9 mouse cellular contexts compared by ENCODE assay signal in genomic region chr2:181677096-181677754, GRCm38 (mm10). TPM values are rescaled to one million over a fixed set of nuclear protein-coding genes. Genes with fewer than 3 reads are reported as not detected.
DNase-seq lines count a peak whose midpoint lies in the region; ATAC-seq and TF ChIP-seq lines count a peak whose summit lies in the region.
"Had no signal": no experiment of that assay in that cellular context is flagged by ENCODE, and none has a peak within 500 bp of the region (broad histone marks: within the 10 kb centered on the region; RNA-seq: fewer than 3 reads in every experiment).

No protein-coding gene starts in this region.

- peak; percentile 60 for TF ChIP-seq CTCF in heart, adult 2 months (IDR thresholded peaks at IDR 0.05)

- H3K4me3 ChIP-seq in heart, adult 2 months: peak overlapping the region; percentile 5; the same call in 1 of the 2 replicates
- H3K4me3 ChIP-seq in kidney, embryonic 15.5 days (replicated peaks): no peak overlapping the region
- no peak overlapping the region for H3K4me3 ChIP-seq in neural tube, embryonic 15.5 days (replicated peaks)

- H3K4me2 ChIP-seq in kidney, embryonic 15.5 days: no peak overlapping the region
- no peak overlapping the region for H3K4me2 ChIP-seq in neural tube, embryonic 15.5 days

- H3K4me1 ChIP-seq in heart, adult 2 months (ENCODE audit: control insufficient read depth, insufficient read depth, low read length): peaks cover 21% of the 10 kb centered on the region
- H3K4me1 ChIP-seq in kidney, embryonic 15.5 days: peaks cover 43% of the 10 kb centered on the region
- peaks cover 38% of the 10 kb centered on the region for H3K4me1 ChIP-seq in neural tube, embryonic 15.5 days

- no peaks in the 10 kb centered on the region for H3K79me2 ChIP-seq in heart, adult 2 months (replicated peaks; ENCODE audit: control insufficient read depth, insufficient read depth, low read length)

- no peaks in the 10 kb centered on the region for H3K9me3 ChIP-seq in kidney, embryonic 15.5 days (replicated peaks)
- no peaks in the 10 kb centered on the region for H3K9me3 ChIP-seq in neural tube, embryonic 15.5 days (replicated peaks)

- DNase-seq in ovary, postnatal 36 days (ENCODE audit: low spot score): peak; percentile 35
- DNase-seq in ovary, adult 18-20 months (ENCODE audit: low spot score): no peak
- DNase-seq in heart, adult 2 months: peak; percentile 69 to 81
- no peak for DNase-seq in layer of hippocampus, adult 8-10 months (ENCODE audit: low spot score in 2 of 2)
- no peak for DNase-seq in right cerebral cortex, adult 18-20 months
- no peak for DNase-seq in cerebellum, adult 9-10 months

- H3K9ac ChIP-seq in heart, adult 2 months (ENCODE audit: low read depth, low read length): peak overlapping the region; percentile 33; the same call in 1 of the 2 replicates
- no peak overlapping the region for H3K9ac ChIP-seq in kidney, embryonic 15.5 days
- H3K9ac ChIP-seq in neural tube, embryonic 15.5 days (replicated peaks): no peak overlapping the region

- intact Hi-C loops in heart, adult 2 months (cut with DNase I): loop anchor here (10.0 kb wide), 1 partner anchor 402 kb away; no protein-coding TSS in a partner anchor

- H3K27ac ChIP-seq in heart, adult 2 months: peak overlapping the region; percentile 82
- H3K27ac ChIP-seq in kidney, embryonic 15.5 days: peak overlapping the region; percentile 77
- peak overlapping the region; percentile 64 for H3K27ac ChIP-seq in neural tube, embryonic 15.5 days (replicated peaks)

- ATAC-seq in kidney, embryonic 15.5 days (replicated peaks; ENCODE audit: low FRiP score): no peak
- no peak for ATAC-seq in neural tube, embryonic 15.5 days (ENCODE audit: low FRiP score)

- WGBS in heart, adult 2 months: 39% methylated on average over 5 of the region's 5 CpGs
- 65% methylated on average over 5 of the region's 5 CpGs for WGBS in kidney, embryonic 15.5 days
- WGBS in neural tube, embryonic 15.5 days: 54% methylated on average over 5 of the region's 5 CpGs

- H3K27me3 ChIP-seq in heart, adult 2 months (ENCODE audit: control insufficient read depth, insufficient read depth, low read length): no peaks in the 10 kb centered on the region
- peaks cover 24% of the 10 kb centered on the region for H3K27me3 ChIP-seq in kidney, embryonic 15.5 days
- peaks cover 22% of the 10 kb centered on the region for H3K27me3 ChIP-seq in neural tube, embryonic 15.5 days (replicated peaks)

- no peak; the same call in 1 of the 2 replicates for TF ChIP-seq POLR2A in heart, adult 2 months (IDR thresholded peaks at IDR 0.05; ENCODE audit: insufficient read depth, low read depth, low read length)

- TF ChIP-seq EP300 in heart, adult 2 months (IDR thresholded peaks at IDR 0.05; ENCODE audit: insufficient read depth, low read depth, low read length): peak; percentile 92

- no peaks in the 10 kb centered on the region for H3K36me3 ChIP-seq in heart, adult 2 months (ENCODE audit: control insufficient read depth, insufficient read depth, low read length)
- H3K36me3 ChIP-seq in kidney, embryonic 15.5 days: no peaks in the 10 kb centered on the region
- H3K36me3 ChIP-seq in neural tube, embryonic 15.5 days: no peaks in the 10 kb centered on the region

RNA-seq across cellular contexts. Expression of gene Tcea2, which starts 2.9 kb away (rescaled TPM):
- 1 to 10 TPM; 4.3 to 6.0 TPM for total RNA-seq in heart, adult 2 months (2021)
- 10.4 and 13.4 TPM in 2 replicates for polyA plus RNA-seq in heart, adult 2 months (2012; rRNA removed)
- 25.6 and 25.9 TPM in 2 replicates for polyA plus RNA-seq in kidney, embryonic 15.5 days (2015; fragmentation: Nextera tagmentation; extraction: Ambion mirVana)
- 43.2 and 44.9 TPM in 2 replicates for polyA plus RNA-seq in neural tube, embryonic 15.5 days (2015; fragmentation: Nextera tagmentation; extraction: Ambion mirVana)
- 10 to 100 TPM; 53.6 to 71.8 (median 69.3) TPM for total RNA-seq in layer of hippocampus, adult 8-10 months (2022)

RNA-seq across cellular contexts. Expression of gene Sox18, which starts 5.8 kb away (rescaled TPM):
- 10 to 100 TPM; 37.8 to 46.2 TPM for total RNA-seq in heart, adult 2 months (2021)
- 74.4 and 105 TPM in 2 replicates for polyA plus RNA-seq in heart, adult 2 months (2012; rRNA removed)
- 48.1 and 49.9 TPM in 2 replicates for polyA plus RNA-seq in kidney, embryonic 15.5 days (2015; fragmentation: Nextera tagmentation; extraction: Ambion mirVana)
- 21.0 and 21.6 TPM in 2 replicates for polyA plus RNA-seq in neural tube, embryonic 15.5 days (2015; fragmentation: Nextera tagmentation; extraction: Ambion mirVana)
- 10 to 100 TPM in 3 of 4 experiments, 1 to 10 TPM in 1; 7.6 to 11.3 (median 10.9) TPM for total RNA-seq in layer of hippocampus, adult 8-10 months (2022)

RNA-seq across cellular contexts. Expression of gene Rgs19, which starts 16.6 kb away (rescaled TPM):
- total RNA-seq in heart, adult 2 months (2021): 1 to 10 TPM; 6.7 to 8.0 TPM
- 22.8 and 24.5 TPM in 2 replicates for polyA plus RNA-seq in heart, adult 2 months (2012; rRNA removed)
- 56.6 and 61.7 TPM in 2 replicates for polyA plus RNA-seq in kidney, embryonic 15.5 days (2015; fragmentation: Nextera tagmentation; extraction: Ambion mirVana)
- polyA plus RNA-seq in neural tube, embryonic 15.5 days (2015; fragmentation: Nextera tagmentation; extraction: Ambion mirVana): 66.4 and 68.1 TPM in 2 replicates
- 10 to 100 TPM; 39.6 to 51.5 (median 42.7) TPM for total RNA-seq in layer of hippocampus, adult 8-10 months (2022)

RNA-seq across cellular contexts. Expression of gene Gm29797, which starts 20.4 kb away (rescaled TPM):
- total RNA-seq in heart, adult 2 months (2021): not detected
- 0.21 TPM in 1 of 2 replicates, not detected in the other for polyA plus RNA-seq in heart, adult 2 months (2012; rRNA removed)
- polyA plus RNA-seq in kidney, embryonic 15.5 days (2015; fragmentation: Nextera tagmentation; extraction: Ambion mirVana): 0.21 TPM in 1 of 2 replicates, not detected in the other
- 0.20 and 1.3 TPM in 2 replicates for polyA plus RNA-seq in neural tube, embryonic 15.5 days (2015; fragmentation: Nextera tagmentation; extraction: Ambion mirVana)
- 1 to 10 TPM in 1 of 4 experiments, under 1 TPM in 2, not detected in 1; 0.61 to 1.8 (median 0.87) TPM for total RNA-seq in layer of hippocampus, adult 8-10 months (2022)

RNA-seq across cellular contexts. Expression of gene Lkaaear1, which starts 21.0 kb away (rescaled TPM):
- not detected for total RNA-seq in heart, adult 2 months (2021)
- polyA plus RNA-seq in heart, adult 2 months (2012; rRNA removed): 0.27 TPM in 1 of 2 replicates, not detected in the other
- polyA plus RNA-seq in kidney, embryonic 15.5 days (2015; fragmentation: Nextera tagmentation; extraction: Ambion mirVana): 0.22 TPM in 1 of 2 replicates, not detected in the other
- not detected in 2 replicates for polyA plus RNA-seq in neural tube, embryonic 15.5 days (2015; fragmentation: Nextera tagmentation; extraction: Ambion mirVana)
- not detected for total RNA-seq in layer of hippocampus, adult 8-10 months (2022)
- total RNA-seq: layer of hippocampus, adult 18-20 months had no signal

Comparison
In these comparisons a context has a peak if more than half of its experiments do, and no peak if none do; other contexts are left out.
1. DNase-seq: peak in ovary, postnatal 36 days (single experiment) and heart, adult 2 months (2 of 2); none in ovary, adult 18-20 months (single experiment), layer of hippocampus, adult 8-10 months (0 of 2), right cerebral cortex, adult 18-20 months (single experiment) and cerebellum, adult 9-10 months (single experiment).
2. Peak in every context shown above with its lines, with median percentiles within 50 percentile points of each other: H3K27ac ChIP-seq.